Mouse (Mus musculus): ENCODE data around the gene Mfsd4a.
A peak's percentile ranks its signal among the peaks of the same experiment; 100 is the strongest.

Gene Mfsd4a

GRCm38 (mm10) chr1:131990083-131990760 is 77.6 kb downstream of the Mfsd4a start:
- no peak for DNase-seq (ENCODE audit: low spot score)

- DNase-seq (ENCODE audit: low spot score): no peak
These were observed 78.4 kb downstream of the Mfsd4a start for GRCm38 (mm10) chr1:131989476-131989875.

- DNase-seq (ENCODE audit: low spot score): no peak
These were observed 80.4 kb downstream of the Mfsd4a start for GRCm38 (mm10) chr1:131987432-131987831.

GRCm38 (mm10) chr1:131983806-131984205 is 84.1 kb downstream of the Mfsd4a start:
- DNase-seq (ENCODE audit: low spot score): no peak

GRCm38 (mm10) chr1:131982907-131983306 is 85.0 kb downstream of the Mfsd4a start:
- DNase-seq (ENCODE audit: low spot score): peak; percentile 45

- no peak for DNase-seq (ENCODE audit: low spot score)
These were observed 86.4 kb downstream of the Mfsd4a start for GRCm38 (mm10) chr1:131981378-131982013.

GRCm38 (mm10) chr1:131980471-131980870 is 87.4 kb downstream of the Mfsd4a start:
- DNase-seq (ENCODE audit: low spot score): no peak

GRCm38 (mm10) chr1:131976886-131977285 is 91.0 kb downstream of the Mfsd4a start:
- DNase-seq (ENCODE audit: low spot score): no peak

- no peak for DNase-seq (ENCODE audit: low spot score)
These were observed 93.9 kb downstream of the Mfsd4a start for GRCm38 (mm10) chr1:131973991-131974390.

All from ovary, postnatal 10 days (tissue).